Mouse (Mus musculus) embryonic facial prominence, embryonic 15.5 days (tissue): ENCODE results near the gene Scaf1. TPM values are rescaled to one million over a fixed set of nuclear protein-coding genes. Genes with fewer than 3 reads are reported as not detected.
A peak's percentile ranks its signal among the peaks of the same experiment; 100 is the strongest.
"Not testable (repeated sequence)": the region's sequence is repeated elsewhere in the genome, so short reads cannot be mapped to it uniquely, and the experiment has no call there.

Experiments
- ATAC-seq: fragments of 200-750 bp; cut with Nextera tagmentation; 2 replicates; pipeline ENCODE4 v1.8.0; 2017; ENCODE audit warnings: low read depth, moderate TSS enrichment; ENCODE audit not compliant: insufficient number of reproducible peaks, low FRiP score, low TSS enrichment
- H3K27ac ChIP-seq: fragments of 300-500 bp; sonication (generic); replicated peaks from 2 replicates; pipeline ENCODE4 v1.5.1; 2015; ENCODE audit warnings: mild to moderate bottlenecking, inconsistent platforms
- H3K27me3 ChIP-seq: fragments of 300-500 bp; sonication (generic); 2 replicates; pipeline ENCODE4 v1.6.1; 2015; ENCODE audit warnings: inconsistent platforms
- H3K36me3 ChIP-seq: fragments of 300-500 bp; sonication (generic); 2 replicates; pipeline ENCODE4 v1.6.1; 2015; ENCODE audit warnings: mild to moderate bottlenecking, inconsistent platforms
- H3K4me1 ChIP-seq: fragments of 300-500 bp; sonication (generic); 2 replicates; pipeline ENCODE4 v1.6.1; 2015; ENCODE audit warnings: inconsistent platforms
- H3K4me2 ChIP-seq: fragments of 300-500 bp; sonication (generic); replicated peaks from 2 replicates; pipeline ENCODE4 v1.6.1; 2015; ENCODE audit warnings: mild to moderate bottlenecking, inconsistent platforms
- H3K4me3 ChIP-seq: fragments of 300-500 bp; sonication (generic); replicated peaks from 2 replicates; pipeline ENCODE4 v1.5.1; 2015; ENCODE audit warnings: mild to moderate bottlenecking, inconsistent platforms
- H3K9ac ChIP-seq: fragments of 300-500 bp; sonication (generic); 2 replicates; pipeline ENCODE4 v1.6.1; 2015; ENCODE audit warnings: inconsistent platforms
- H3K9me3 ChIP-seq: fragments of 300-500 bp; sonication (generic); replicated peaks from 2 replicates; pipeline ENCODE4 v1.6.1; 2016; ENCODE audit warnings: inconsistent platforms
- WGBS: fragments of 180-500 bp; shearing (Covaris S2); methylation state at CpG from one replicate; pipeline ENCODE4 v1.1.7; 2015; 5-methylcytosine and 5-hydroxymethylcytosine counted together
- polyA plus RNA-seq: library from polyadenylated mRNA; unstranded; fragments of >200 nt; fragmentation: Nextera tagmentation; extraction: Ambion mirVana; gene quantifications from 2 replicates; pipeline ENCODE4 v1.2.1, GENCODE M21; 2015

Gene Scaf1
- polyA plus RNA-seq, 1 experiment from 2014 or later: 41.9 TPM

DNA sequence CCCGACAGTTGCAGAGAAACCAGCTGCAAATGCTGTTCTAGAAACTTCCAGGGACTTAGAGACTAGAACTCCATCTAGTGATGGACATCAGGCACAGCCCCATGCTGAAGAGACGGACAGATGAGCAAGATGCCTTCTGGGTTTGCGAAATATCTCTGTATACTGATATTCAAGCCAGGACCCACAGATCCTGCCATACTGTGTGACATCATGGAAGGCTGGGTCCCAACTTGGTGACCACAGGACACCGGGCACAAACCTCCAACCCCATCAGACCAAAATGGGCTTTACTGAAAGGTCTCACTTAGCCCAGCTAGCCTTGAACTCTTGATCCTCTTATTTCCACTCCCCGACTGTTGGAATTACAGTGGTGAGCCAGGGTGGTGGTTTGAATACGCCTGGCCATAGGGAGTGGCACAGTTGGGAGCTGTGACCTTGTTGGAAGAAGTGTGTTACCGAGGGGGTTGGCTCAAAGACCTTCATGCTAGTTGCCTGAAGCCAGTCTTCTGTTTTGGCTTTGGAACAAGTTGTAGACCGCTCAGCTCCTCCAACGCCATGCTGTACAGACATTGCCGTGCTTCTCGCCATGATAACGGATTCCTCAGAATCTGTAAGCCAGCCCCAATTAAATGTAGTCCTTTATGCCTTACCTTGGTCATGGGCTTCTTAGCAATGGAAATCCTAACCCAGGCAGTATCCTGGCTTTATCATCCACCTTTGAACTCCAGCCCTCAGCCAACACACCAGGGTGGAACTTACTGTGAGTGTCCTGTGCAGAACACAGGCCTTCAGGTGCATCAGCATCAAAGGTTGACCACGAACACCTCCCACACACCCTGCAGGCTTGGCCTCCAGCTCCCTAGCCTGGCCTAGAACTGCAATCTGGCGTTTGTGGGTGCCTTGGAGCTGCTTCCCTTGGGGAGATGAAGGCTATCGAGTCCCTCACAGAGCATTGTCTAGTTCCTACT, 8.4 kb upstream of the Scaf1 start:
- Histone ChIP-seq H3K4me3 (no peak overlapping the region), H3K4me2 (no peak overlapping the region), H3K9me3 (no peaks in the 10 kb centered on the region), H3K36me3 (peaks cover 29% of the 10 kb centered on the region), H3K4me1 (peaks cover 14% of the 10 kb centered on the region; the same call in 1 of the 2 replicates), H3K9ac (no peak overlapping the region), H3K27ac (peak overlapping the region; percentile 44), H3K27me3 (no peaks in the 10 kb centered on the region)
- 80% methylated on average over 15 of the region's 15 CpGs for WGBS
- ATAC-seq: no peak

GRCm38 (mm10) chr7:45023711-45024110, 7.5 kb upstream of the Scaf1 start:
- H3K9me3 ChIP-seq, ATAC-seq, H3K27ac ChIP-seq, H3K9ac ChIP-seq, H3K27me3 ChIP-seq, H3K4me2 ChIP-seq, H3K4me3 ChIP-seq: not testable (repeated sequence)
- H3K4me1 ChIP-seq: peaks cover 22% of the 10 kb centered on the region
- peaks cover 23% of the 10 kb centered on the region for H3K36me3 ChIP-seq
- WGBS: 75% methylated on average over 5 of the region's 5 CpGs

- H3K27ac ChIP-seq: no peak overlapping the region
- no peaks in the 10 kb centered on the region for H3K9me3 ChIP-seq
- H3K9ac ChIP-seq: no peak overlapping the region
- 71% methylated on average over 9 of the region's 9 CpGs for WGBS
- H3K4me2 ChIP-seq: no peak overlapping the region
- H3K27me3 ChIP-seq: no peaks in the 10 kb centered on the region
- H3K36me3 ChIP-seq: no peaks in the 10 kb centered on the region
- H3K4me3 ChIP-seq: no peak overlapping the region
- no peak for ATAC-seq
- H3K4me1 ChIP-seq: peaks cover 25% of the 10 kb centered on the region
These were observed 4.1 kb upstream of the Scaf1 start for GRCm38 (mm10) chr7:45020225-45020624.

DNA sequence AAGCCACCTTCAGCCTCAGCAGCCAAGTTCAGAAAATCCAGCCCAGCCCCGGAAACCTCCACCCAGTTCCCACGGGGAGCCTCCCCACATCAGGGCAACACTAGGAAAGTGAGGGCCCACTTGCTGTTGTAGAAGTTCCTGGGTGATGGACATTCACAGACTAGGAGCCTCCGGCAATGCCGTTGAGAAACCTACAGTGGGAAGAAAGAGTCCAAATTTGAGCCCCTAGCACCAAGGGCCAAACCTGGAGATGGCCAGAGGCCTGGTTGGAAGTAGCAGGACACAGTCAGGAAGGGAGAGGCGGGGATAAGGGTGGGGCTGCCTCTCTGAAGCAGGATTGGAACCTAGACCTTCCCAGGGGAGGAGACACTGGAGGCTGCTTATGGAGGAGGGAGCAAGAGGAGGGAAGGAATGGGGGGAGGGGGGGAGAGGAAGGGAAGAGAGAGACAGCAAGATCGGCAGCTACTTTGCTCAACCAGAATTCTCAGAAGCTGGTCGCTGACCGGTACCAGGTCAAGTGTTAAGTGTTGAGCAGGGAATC, 2.9 kb upstream of the Scaf1 start:
- Histone ChIP-seq H3K9me3 (no peaks in the 10 kb centered on the region), H3K9ac (no peak overlapping the region), H3K27ac (peak overlapping the region; percentile 99), H3K4me2 (peak overlapping the region; percentile 87), H3K4me3 (peak overlapping the region; percentile 85), H3K36me3 (no peaks in the 10 kb centered on the region), H3K4me1 (peaks cover 35% of the 10 kb centered on the region), H3K27me3 (no peaks in the 10 kb centered on the region)
- ATAC-seq: no peak
- 30% methylated on average over 8 of the region's 8 CpGs for WGBS

DNA sequence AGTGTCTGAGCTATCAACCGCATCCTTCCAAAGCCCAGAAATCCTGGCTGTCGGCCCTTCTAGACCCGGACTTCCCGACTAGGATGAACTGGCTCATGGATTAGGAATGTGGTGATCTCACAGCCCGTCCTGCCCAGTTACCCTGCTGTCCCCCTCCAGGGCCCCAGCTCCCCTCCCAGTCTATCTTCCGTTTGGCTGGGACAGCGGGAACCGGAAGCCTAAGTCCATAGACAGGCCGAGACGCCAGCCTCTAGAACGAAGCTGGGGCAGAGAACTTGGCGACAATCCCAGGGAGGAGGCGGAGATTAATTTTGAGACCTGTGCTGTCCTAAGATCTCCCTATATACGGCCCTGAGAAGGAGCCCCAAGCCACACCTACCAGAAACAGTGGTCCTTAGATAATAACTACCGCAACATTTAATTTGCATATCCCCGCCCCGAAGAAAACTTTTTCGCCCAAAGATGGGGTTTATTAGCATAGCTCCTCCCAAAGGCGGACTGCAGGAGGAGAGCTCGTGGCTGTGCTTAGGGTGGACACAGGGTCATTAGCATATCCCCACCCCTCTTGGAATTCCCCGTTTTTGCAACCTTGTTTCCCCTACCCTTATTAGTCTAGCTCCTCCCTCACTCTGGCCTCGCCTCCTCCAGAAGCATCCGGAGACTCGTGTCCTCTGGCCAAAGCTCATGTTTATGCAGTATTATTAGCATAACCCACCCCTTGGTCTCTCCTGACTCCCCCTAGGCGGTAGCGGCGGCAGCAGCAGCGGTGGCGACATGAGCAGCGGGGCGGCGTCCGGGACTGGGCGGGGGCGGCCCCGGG, 1.3 kb upstream of the Scaf1 start, which contains the start of gene Rras:
Rras (plus strand) TSS at position 720 of the 820 bp plus-strand sequence.
- Histone ChIP-seq H3K9me3 (no peaks in the 10 kb centered on the region), H3K4me3 (peak within 1 kb of the TSS; percentile 85), H3K27ac (peak within 1 kb of the TSS; percentile 99), H3K27me3 (no peaks in the 10 kb centered on the region), H3K9ac (peak within 1 kb of the TSS; percentile 62), H3K36me3 (peaks cover 13% of the 10 kb centered on the region), H3K4me2 (peak within 1 kb of the TSS; percentile 87), H3K4me1 (peaks cover 43% of the 10 kb centered on the region)
- ATAC-seq: peak; percentile 92
- under 1% methylated on average over 36 of the region's 36 CpGs for WGBS

- no peak for ATAC-seq
- peaks cover 43% of the 10 kb centered on the region for H3K4me1 ChIP-seq
- H3K9me3 ChIP-seq: no peaks in the 10 kb centered on the region
- H3K4me2 ChIP-seq: peak overlapping the region; percentile 87
- H3K9ac ChIP-seq: peak overlapping the region; percentile 35
- peaks cover 20% of the 10 kb centered on the region for H3K36me3 ChIP-seq
- peak overlapping the region; percentile 99 for H3K27ac ChIP-seq
- whole genome bisulfite sequencing: 0% methylated on average over 4 of the region's 4 CpGs
- no peaks in the 10 kb centered on the region for H3K27me3 ChIP-seq
- peak overlapping the region; percentile 85 for H3K4me3 ChIP-seq
These were observed 598 bp upstream of the Scaf1 start for GRCm38 (mm10) chr7:45016761-45017160.

GRCm38 (mm10) chr7:45015344-45015956, 713 bp downstream of the Scaf1 start:
- Histone ChIP-seq H3K27ac (peak overlapping the region; percentile 88), H3K9ac (peak overlapping the region; percentile 91), H3K4me3 (peak overlapping the region; percentile 85), H3K4me2 (peak overlapping the region; percentile 60), H3K27me3 (no peaks in the 10 kb centered on the region), H3K9me3 (no peaks in the 10 kb centered on the region), H3K36me3 (peaks cover 31% of the 10 kb centered on the region), H3K4me1 (peaks cover 43% of the 10 kb centered on the region)
- ATAC-seq: no peak
- under 1% methylated on average over 20 of the region's 20 CpGs for WGBS

GRCm38 (mm10) chr7:45014096-45014451, 2.1 kb downstream of the Scaf1 start:
- no peaks in the 10 kb centered on the region for H3K27me3 ChIP-seq
- no peak overlapping the region; the same call in 1 of the 2 replicates for H3K4me3 ChIP-seq
- no peak overlapping the region for H3K4me2 ChIP-seq
- H3K4me1 ChIP-seq: peaks cover 37% of the 10 kb centered on the region
- H3K27ac ChIP-seq: no peak overlapping the region
- peak overlapping the region; percentile 91; the same call in 1 of the 2 replicates for H3K9ac ChIP-seq
- no peaks in the 10 kb centered on the region for H3K9me3 ChIP-seq
- peaks cover 45% of the 10 kb centered on the region for H3K36me3 ChIP-seq
- no peak for ATAC-seq
- 92% methylated on average over 3 of the region's 3 CpGs for WGBS

- Histone ChIP-seq H3K9me3 (no peaks in the 10 kb centered on the region), H3K9ac (no peak overlapping the region), H3K27ac (no peak overlapping the region), H3K4me3 (no peak overlapping the region), H3K4me1 (peaks cover 31% of the 10 kb centered on the region), H3K4me2 (no peak overlapping the region), H3K36me3 (peaks cover 50% of the 10 kb centered on the region), H3K27me3 (no peaks in the 10 kb centered on the region)
- ATAC-seq: no peak
- WGBS: 93% methylated on average over 16 of the region's 16 CpGs
These were observed 2.6 kb downstream of the Scaf1 start for GRCm38 (mm10) chr7:45013366-45014095.

DNA sequence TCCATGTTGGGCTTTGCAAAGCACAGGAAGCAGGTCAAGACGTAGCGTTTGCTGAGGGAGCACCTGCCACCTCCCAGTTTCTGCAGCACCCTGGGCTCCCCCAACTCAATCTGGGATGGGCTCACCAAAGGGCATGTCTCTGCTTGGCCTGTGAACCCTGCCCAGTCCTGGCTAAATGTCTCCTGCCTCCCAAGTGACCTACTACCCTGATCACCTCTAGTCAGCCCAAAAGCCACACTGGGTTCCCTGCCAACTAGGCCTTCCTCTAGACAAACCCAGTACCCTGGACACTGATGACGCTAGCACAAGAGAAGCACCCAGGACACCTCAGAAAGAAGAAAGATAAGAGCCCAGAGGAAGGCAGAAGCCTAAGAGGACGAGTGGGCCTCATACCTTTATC, 3.3 kb downstream of the Scaf1 start:
- no peaks in the 10 kb centered on the region for H3K27me3 ChIP-seq
- H3K27ac ChIP-seq: no peak overlapping the region
- no peak overlapping the region for H3K9ac ChIP-seq
- WGBS: 82% methylated on average over 4 of the region's 4 CpGs
- H3K36me3 ChIP-seq: peaks cover 57% of the 10 kb centered on the region
- H3K4me1 ChIP-seq: peaks cover 24% of the 10 kb centered on the region
- ATAC-seq: no peak
- no peak overlapping the region for H3K4me2 ChIP-seq
- H3K4me3 ChIP-seq: no peak overlapping the region
- no peaks in the 10 kb centered on the region for H3K9me3 ChIP-seq
